Mouse (Mus musculus) myocyte (in vitro differentiated cells): ENCODE data around the gene Pfkp.

Source experiments
- MAX ChIP-seq: IDR thresholded peaks from one replicate; pipeline ENCODE4 v1.6.1; 2011; ENCODE audit warnings: low read depth, mild to moderate bottlenecking, control low read depth
- MYOG ChIP-seq, 3 experiments: IDR thresholded peaks; one replicate each; pipeline ENCODE4 v1.6.1; 2011; ENCODE audit warnings: control low read depth in 2 of 3, low read depth in 2 of 3, mild to moderate bottlenecking in 2 of 3; ENCODE audit not compliant: insufficient read length in 2 of 3, control insufficient read depth in 1 of 3, insufficient read depth in 1 of 3
- POLR2A ChIP-seq: IDR thresholded peaks from one replicate; pipeline ENCODE4 v1.6.1; 2011; ENCODE audit warnings: low read depth, mild to moderate bottlenecking, control low read depth, moderate library complexity; ENCODE audit not compliant: insufficient read length
- POLR2AphosphoS2 ChIP-seq: IDR thresholded peaks from one replicate; pipeline ENCODE4 v1.6.1; 2011; ENCODE audit warnings: low read depth, control low read depth; ENCODE audit not compliant: insufficient read length
- TCF12 ChIP-seq: IDR thresholded peaks from one replicate; pipeline ENCODE4 v1.6.1; 2011; ENCODE audit warnings: mild to moderate bottlenecking, control low read depth; ENCODE audit not compliant: poor library complexity, insufficient read depth, severe bottlenecking
- TCF3 ChIP-seq: IDR thresholded peaks from one replicate; pipeline ENCODE4 v1.6.1; 2011; ENCODE audit warnings: low read depth, control low read depth; ENCODE audit not compliant: insufficient read length

GRCm38 (mm10) chr13:6657300-6657699 is 8.7 kb upstream of the Pfkp start:
- no peak for TF ChIP-seq POLR2A
- no peak for TF ChIP-seq MYOG (IDR thresholded peaks at IDR 0.05; ENCODE audit: control insufficient read depth in 1 of 3, insufficient read depth in 1 of 3, insufficient read length in 2 of 3, low read depth in 2 of 3)
- no peak for TF ChIP-seq POLR2AphosphoS2
- no peak for TF ChIP-seq TCF12
- TF ChIP-seq MAX, result no peak
- TF ChIP-seq TCF3, result no peak
